Mouse (Mus musculus) splenic B cell, adult 2 months (primary cell): ENCODE data around the gene E330021D16Rik.
"Not testable (repeated sequence)": the region's sequence is repeated elsewhere in the genome, so short reads cannot be mapped to it uniquely, and the experiment has no call there.

Experiments
- DNase-seq: peaks from one replicate; pipeline ENCODE4 v3.0.0-alpha.2; 2011; ENCODE audit warnings: low read depth, low spot score
- H3K27me3 ChIP-seq: 2 replicates; pipeline ENCODE4 v1.6.1; 2012; ENCODE audit warnings: mild to moderate bottlenecking, low read length, moderate library complexity, mixed read lengths; ENCODE audit not compliant: control insufficient read depth, poor library complexity, insufficient read depth, severe bottlenecking
- H3K36me3 ChIP-seq: 2 replicates; pipeline ENCODE4 v1.6.1; 2012; ENCODE audit warnings: mild to moderate bottlenecking, low read length, moderate library complexity, mixed read lengths; ENCODE audit not compliant: control insufficient read depth, poor library complexity, insufficient read depth, severe bottlenecking

E330021D16Rik gene

DNA sequence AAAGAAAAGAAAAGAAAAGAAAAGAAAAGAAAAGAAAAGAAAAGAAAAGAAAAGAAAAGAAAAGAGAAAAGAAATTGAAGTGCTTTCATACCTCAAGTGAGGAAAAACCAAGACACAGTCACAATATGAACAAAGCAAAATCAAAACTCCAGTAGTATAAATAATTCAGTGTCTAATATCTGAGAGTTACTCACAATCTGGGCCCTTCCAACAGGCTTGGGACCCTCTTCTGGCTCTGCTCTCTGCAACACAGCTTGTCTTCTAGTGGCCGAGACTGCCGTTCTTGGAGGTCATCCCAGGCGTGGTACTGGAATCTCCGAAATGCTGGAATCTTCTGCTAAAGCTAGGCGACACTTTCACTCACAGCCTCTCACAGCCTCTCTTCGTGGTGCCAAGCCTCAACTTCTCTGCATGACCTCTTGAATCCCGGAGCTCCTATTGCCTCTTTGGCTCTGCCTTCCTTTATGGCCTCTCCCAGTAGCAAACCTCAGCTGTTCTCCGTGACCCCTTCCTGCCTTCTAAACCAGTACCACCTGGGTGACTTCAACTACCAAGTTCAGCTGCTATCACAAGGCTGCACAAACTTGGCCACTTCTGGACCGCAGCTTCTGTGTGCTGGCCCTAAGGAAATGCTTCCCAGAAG lies at the start of gene E330021D16Rik:
Gene E330021D16Rik (minus strand): TSS at position 437 of the 643 bp plus-strand sequence.
- DNase-seq = peak; percentile 32
- Histone ChIP-seq H3K27me3 (no peaks in the 10 kb centered on the region), H3K36me3 (no peaks in the 10 kb centered on the region)

GRCm38 (mm10) chr6:136465021-136465420 lies 49.7 kb upstream of the E330021D16Rik start:
- no peaks in the 10 kb centered on the region for H3K27me3 ChIP-seq
- H3K36me3 ChIP-seq = no peaks in the 10 kb centered on the region
- peak; percentile 77 for DNase-seq

DNA sequence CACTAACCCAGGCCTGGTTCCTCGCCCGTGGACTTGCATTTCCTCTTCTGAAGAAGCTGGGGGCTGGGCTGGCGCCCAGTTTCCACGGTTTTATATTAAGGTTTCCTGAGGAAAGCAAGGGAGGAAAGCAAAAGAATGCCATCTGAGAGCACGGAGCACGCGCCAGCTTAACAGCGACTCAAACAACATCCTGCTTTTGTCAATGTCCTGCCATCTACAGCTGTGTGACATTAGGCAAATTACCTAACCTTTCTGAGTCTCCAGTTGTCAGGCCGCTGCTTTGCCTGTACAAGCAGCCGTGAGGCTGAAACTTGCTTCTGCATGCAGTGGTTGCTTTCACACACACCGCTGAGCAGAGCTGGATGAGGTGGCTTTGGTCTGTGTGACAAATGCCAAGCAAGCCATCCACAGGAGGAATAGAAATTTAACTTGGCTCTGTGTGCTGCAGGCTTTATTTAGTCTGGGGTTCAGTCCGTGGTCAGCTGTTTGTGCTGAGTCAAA lies 48.8 kb upstream of the E330021D16Rik start:
- Histone ChIP-seq H3K36me3 (no peaks in the 10 kb centered on the region), H3K27me3 (no peaks in the 10 kb centered on the region)
- DNase-seq = peak; percentile 78

DNA sequence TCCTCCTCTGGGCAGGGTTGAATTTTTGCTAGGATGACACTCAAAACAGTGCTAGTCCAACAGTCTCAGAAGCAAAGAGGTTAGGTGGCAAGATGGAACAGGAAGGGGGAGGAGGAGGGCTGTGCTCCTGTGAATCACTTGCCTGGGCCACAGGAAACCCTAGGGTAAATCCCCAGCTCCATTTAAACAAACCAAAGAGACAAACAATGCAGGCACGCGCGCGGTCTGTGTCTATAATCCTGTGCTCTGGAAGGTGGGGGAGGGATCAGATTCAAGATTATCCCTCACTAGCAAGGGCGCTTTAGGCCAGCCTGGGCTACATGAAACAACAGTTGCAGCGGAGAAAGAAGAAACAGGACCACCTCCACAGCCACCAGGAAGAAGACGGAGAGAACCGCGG lies 48.1 kb upstream of the E330021D16Rik start:
- peak; percentile 55 for DNase-seq
- H3K27me3 ChIP-seq = no peaks in the 10 kb centered on the region

DNA sequence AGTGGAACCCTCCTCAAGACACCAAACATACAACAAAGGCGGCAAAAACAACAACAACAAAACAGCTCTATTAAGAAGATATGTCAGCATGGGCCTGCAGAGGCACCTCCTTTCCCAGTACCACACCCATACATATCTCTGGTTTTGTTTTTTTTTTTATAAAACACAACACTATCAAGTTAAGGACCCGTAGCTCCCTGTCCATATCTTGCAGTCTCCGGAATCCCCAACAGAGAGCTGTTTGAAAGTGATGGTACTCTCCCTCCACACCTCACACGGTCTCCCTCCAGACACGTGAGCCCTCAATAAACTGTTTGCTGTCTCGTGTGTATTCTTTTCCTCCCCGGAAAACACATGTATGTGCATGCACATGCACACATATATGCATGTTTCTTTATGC lies 43.8 kb upstream of the E330021D16Rik start:
- DNase-seq = no peak
- no peaks in the 10 kb centered on the region for H3K36me3 ChIP-seq
- no peaks in the 10 kb centered on the region for H3K27me3 ChIP-seq

More for the DNA sequence above, 48.1 kb upstream of the E330021D16Rik start:
- H3K36me3 ChIP-seq = no peaks in the 10 kb centered on the region

GRCm38 (mm10) chr6:136456302-136456701 lies 40.9 kb upstream of the E330021D16Rik start:
- no peaks in the 10 kb centered on the region for H3K36me3 ChIP-seq
- no peaks in the 10 kb centered on the region for H3K27me3 ChIP-seq
- DNase-seq = no peak

DNA sequence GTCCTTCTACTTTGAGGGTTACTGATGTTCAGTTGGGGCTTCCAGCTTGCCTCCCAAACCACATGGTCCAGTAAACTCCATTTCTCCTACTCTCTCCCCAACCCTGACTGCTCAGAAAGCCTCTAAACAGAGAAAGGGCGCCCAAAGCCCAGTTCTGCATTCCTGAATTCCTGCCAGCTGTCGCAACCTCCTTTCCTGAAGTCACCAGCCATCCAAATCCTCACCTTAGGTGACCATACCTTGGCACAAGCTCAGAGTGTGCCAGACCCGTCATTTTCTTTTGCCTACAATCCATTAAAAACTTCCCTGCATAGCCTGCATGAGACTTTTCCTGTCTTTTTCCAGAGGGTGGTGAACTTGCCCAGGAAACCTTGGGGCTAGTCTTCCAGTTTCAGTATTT lies 40.3 kb upstream of the E330021D16Rik start:
- no peaks in the 10 kb centered on the region for H3K27me3 ChIP-seq
- no peaks in the 10 kb centered on the region for H3K36me3 ChIP-seq
- no peak for DNase-seq

- H3K36me3 ChIP-seq = no peaks in the 10 kb centered on the region
- DNase-seq = no peak
- H3K27me3 ChIP-seq = no peaks in the 10 kb centered on the region
Observed at GRCm38 (mm10) chr6:136452623-136453022, 37.3 kb upstream of the E330021D16Rik start.

DNA sequence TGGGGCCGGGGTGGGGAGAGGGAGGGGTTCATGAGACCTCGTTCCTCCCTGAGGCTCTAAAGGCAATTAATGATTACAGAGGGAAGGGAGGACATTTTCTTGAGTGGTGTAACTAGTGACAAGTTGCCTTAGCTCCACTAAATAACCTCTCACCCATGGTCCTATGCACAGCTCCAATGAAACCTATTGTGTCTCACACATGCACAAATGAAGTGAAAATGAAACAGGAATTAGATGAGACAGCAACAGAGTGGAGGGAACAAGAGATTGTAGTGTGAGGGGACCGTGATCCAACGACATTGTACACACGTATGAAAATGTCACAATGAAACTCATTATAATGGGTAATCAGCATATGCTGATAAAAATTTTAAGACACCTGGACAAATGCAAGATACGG lies 35.5 kb upstream of the E330021D16Rik start:
- peak; percentile 8 for DNase-seq
- H3K36me3 ChIP-seq = no peaks in the 10 kb centered on the region

DNA sequence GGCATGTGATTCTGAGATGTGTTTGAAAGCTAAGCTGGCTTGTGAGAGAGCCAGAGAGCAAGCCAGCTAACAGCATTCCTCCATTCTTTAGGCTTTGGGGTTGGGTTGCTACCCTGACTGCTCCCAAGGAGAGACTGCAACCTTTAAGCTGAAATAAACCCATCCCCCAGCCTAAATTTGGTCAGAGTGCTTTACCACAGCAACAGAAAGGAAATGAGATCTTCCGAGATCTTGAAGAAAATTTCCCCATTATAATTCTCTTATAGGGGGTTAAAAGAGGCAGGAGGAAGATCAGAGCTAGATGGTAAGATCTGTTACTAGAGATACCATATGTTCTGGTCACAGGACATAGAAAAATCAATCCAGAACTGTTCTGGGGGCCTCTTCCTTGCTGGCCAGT lies 34.6 kb upstream of the E330021D16Rik start:
- DNase-seq = peak; percentile 28
- Histone ChIP-seq H3K36me3 (no peaks in the 10 kb centered on the region), H3K27me3 (no peaks in the 10 kb centered on the region)

More for the DNA sequence above, 35.5 kb upstream of the E330021D16Rik start:
- H3K27me3 ChIP-seq = no peaks in the 10 kb centered on the region

GRCm38 (mm10) chr6:136449270-136449692 lies 33.9 kb upstream of the E330021D16Rik start:
- DNase-seq = peak; percentile 82
- H3K36me3 ChIP-seq = no peaks in the 10 kb centered on the region
- H3K27me3 ChIP-seq = no peaks in the 10 kb centered on the region

DNA sequence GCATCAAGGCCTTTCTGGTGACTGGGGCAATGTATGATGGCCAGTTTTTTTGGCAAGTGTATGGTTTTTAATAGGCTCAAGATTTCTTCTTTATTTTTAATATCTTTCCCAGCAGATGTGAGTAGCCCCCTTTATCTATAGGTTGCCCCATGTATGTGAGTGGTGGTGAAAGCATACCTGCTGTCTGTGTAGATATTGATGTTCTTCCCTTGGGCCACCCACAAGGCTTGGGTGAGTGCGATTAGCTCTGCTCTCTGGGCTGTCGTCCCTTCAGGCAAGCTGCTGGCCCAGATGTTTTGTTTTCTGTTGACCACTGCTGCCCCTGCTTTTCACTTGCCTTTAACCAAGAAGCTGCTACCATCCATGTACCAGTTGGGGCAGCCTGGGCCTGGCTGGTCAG lies 23.8 kb upstream of the E330021D16Rik start:
- H3K27me3 ChIP-seq, DNase-seq, H3K36me3 ChIP-seq: not testable (repeated sequence)

DNA sequence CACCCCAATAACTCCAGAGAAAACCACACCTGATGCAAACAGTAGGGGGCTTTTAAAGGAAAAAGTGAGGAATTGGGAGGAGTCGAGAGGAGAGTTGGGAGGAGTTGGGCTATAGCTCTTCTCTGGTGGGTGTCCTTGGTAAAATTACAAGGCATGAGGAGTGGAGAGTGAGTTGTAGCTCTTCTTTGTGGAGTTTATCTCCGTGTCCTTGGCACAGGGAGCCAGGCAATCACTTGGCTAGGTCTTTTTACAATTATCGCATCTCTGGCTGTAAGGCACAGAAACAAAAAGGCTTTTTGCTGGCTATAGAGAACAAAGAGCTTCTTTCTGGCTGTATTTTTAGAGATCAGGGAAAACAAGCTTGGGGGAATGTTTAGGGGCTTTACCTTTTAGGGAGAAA lies 20.8 kb upstream of the E330021D16Rik start:
- DNase-seq, H3K27me3 ChIP-seq, H3K36me3 ChIP-seq: not testable (repeated sequence)

DNA sequence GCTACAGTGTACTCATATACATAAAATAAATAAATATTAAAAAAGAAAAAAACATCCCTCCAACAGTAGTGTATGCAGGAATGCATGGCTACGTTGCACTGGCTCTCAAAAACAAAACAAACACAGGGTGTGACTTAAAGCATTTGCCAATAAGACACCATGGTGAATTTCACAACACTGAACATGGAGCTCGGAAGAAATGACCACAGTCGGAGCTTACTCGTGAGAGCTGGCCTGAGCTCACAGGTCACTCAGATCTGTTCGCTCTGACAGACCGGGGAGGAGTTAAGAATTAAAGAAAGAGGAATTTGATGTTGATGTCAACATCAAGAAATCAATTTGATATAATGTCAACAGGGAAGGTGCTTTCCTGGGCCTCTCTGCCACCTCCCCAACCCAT lies 18.2 kb upstream of the E330021D16Rik start:
- Histone ChIP-seq H3K36me3 (no peaks in the 10 kb centered on the region), H3K27me3 (no peaks in the 10 kb centered on the region)
- DNase-seq = no peak

GRCm38 (mm10) chr6:136431896-136432248 lies 16.5 kb upstream of the E330021D16Rik start:
- no peaks in the 10 kb centered on the region for H3K36me3 ChIP-seq
- DNase-seq = no peak

More at GRCm38 (mm10) chr6:136431896-136432248, 16.5 kb upstream of the E330021D16Rik start:
- H3K27me3 ChIP-seq = no peaks in the 10 kb centered on the region
